Mouse (Mus musculus): Measurements from ENCODE around the gene Eef1akmt4.

The Eef1akmt4 gene

GRCm38 (mm10) chr16:20611357-20612227, at the start of gene Eef1akmt4, which contains the start of the genes Gm49333 and Alg3:
Gene Eef1akmt4, plus strand, starts transcription at chr16:20611593.
Gene Gm49333, plus strand, starts transcription at chr16:20611610.
Gene Alg3, minus strand, starts transcription at chr16:20611735.
- DNase-seq: peak; percentile 90

- no peak for DNase-seq
Observed at GRCm38 (mm10) chr16:20565075-20565474, 46.3 kb upstream of the Eef1akmt4 start.

- no peak for DNase-seq
Observed at GRCm38 (mm10) chr16:20589366-20589938, 21.9 kb upstream of the Eef1akmt4 start, which contains the start of gene Vwa5b2. Gene Vwa5b2, plus strand, starts transcription at chr16:20589471.

GRCm38 (mm10) chr16:20589939-20590679, 21.3 kb upstream of the Eef1akmt4 start:
- DNase-seq: no peak

GRCm38 (mm10) chr16:20590680-20591038, 20.7 kb upstream of the Eef1akmt4 start:
- peak; percentile 24 for DNase-seq

GRCm38 (mm10) chr16:20591076-20591705, 20.2 kb upstream of the Eef1akmt4 start:
- no peak for DNase-seq

GRCm38 (mm10) chr16:20595060-20595673, 16.2 kb upstream of the Eef1akmt4 start:
- no peak for DNase-seq

- DNase-seq: no peak
Observed at GRCm38 (mm10) chr16:20595737-20596136, 15.7 kb upstream of the Eef1akmt4 start.

GRCm38 (mm10) chr16:20596687-20597441, 14.5 kb upstream of the Eef1akmt4 start:
- no peak for DNase-seq

GRCm38 (mm10) chr16:20600511-20600910, 10.9 kb upstream of the Eef1akmt4 start:
- no peak for DNase-seq

- DNase-seq: no peak
Observed at GRCm38 (mm10) chr16:20604705-20605104, 6.7 kb upstream of the Eef1akmt4 start.

- peak; percentile 83 for DNase-seq
Observed at GRCm38 (mm10) chr16:20610501-20611356, 664 bp upstream of the Eef1akmt4 start.

- peak; percentile 48 for DNase-seq
Observed at GRCm38 (mm10) chr16:20619541-20620398, 8.4 kb downstream of the Eef1akmt4 start.

- DNase-seq: no peak
Observed at GRCm38 (mm10) chr16:20620399-20620735, 9.0 kb downstream of the Eef1akmt4 start.

GRCm38 (mm10) chr16:20620751-20621190, 9.4 kb downstream of the Eef1akmt4 start:
- DNase-seq: no peak

GRCm38 (mm10) chr16:20621191-20621990, 10.0 kb downstream of the Eef1akmt4 start, which contains the start of gene Camk2n2:
Gene Camk2n2, minus strand, starts transcription at chr16:20621287.
- DNase-seq: peak; percentile 79

- peak; percentile 42 for DNase-seq
Observed at GRCm38 (mm10) chr16:20621991-20622685, 10.7 kb downstream of the Eef1akmt4 start.

- no peak for DNase-seq
Observed at GRCm38 (mm10) chr16:20623211-20623610, 11.8 kb downstream of the Eef1akmt4 start.

Data from kidney, adult 18-20 months (tissue).